Mouse (Mus musculus) brown adipose tissue, adult 24 weeks (tissue): Measurements from ENCODE around the gene Spata31d1d. TPM values are rescaled to one million over a fixed set of nuclear protein-coding genes. Genes with fewer than 3 reads are reported as not detected.
"Not testable (repeated sequence)": the region's sequence is repeated elsewhere in the genome, so short reads cannot be mapped to it uniquely, and the experiment has no call there.

ENCODE experiments used
- H3K27ac ChIP-seq: fragments of 200-500 bp; replicated peaks from 2 replicates; pipeline ENCODE4 v1.5.1; 2012; ENCODE audit warnings: low read depth, mild to moderate bottlenecking, low read length
- H3K4me1 ChIP-seq: fragments of 200-500 bp; 2 replicates; pipeline ENCODE4 v1.6.1; 2012; ENCODE audit warnings: low read length, mixed read lengths; ENCODE audit not compliant: control insufficient read depth, insufficient read depth, insufficient read length
- H3K4me3 ChIP-seq: fragments of 200-500 bp; 2 replicates; pipeline ENCODE4 v1.5.1; 2012; ENCODE audit warnings: low read depth, mild to moderate bottlenecking, low read length, moderate library complexity; ENCODE audit not compliant: insufficient read depth
- polyA plus RNA-seq: library from polyadenylated mRNA; stranded (reverse); fragments of >200 nt; gene quantifications from 2 replicates; pipeline ENCODE4 v1.2.4, GENCODE M21; 2012; ENCODE audit not compliant: missing spikeins, insufficient read depth, insufficient read length

The Spata31d1d gene
- polyA plus RNA-seq, 1 experiment = not detected

GRCm38 (mm10) chr13:59745462-59745861, 13.9 kb upstream of the Spata31d1d start:
- H3K27ac ChIP-seq = no peak overlapping the region
- no peaks in the 10 kb centered on the region for H3K4me1 ChIP-seq
- H3K4me3 ChIP-seq = no peak overlapping the region

- no peaks in the 10 kb centered on the region for H3K4me1 ChIP-seq
- no peak overlapping the region for H3K4me3 ChIP-seq
- no peak overlapping the region for H3K27ac ChIP-seq
Measured at GRCm38 (mm10) chr13:59741697-59742096, 10.1 kb upstream of the Spata31d1d start.

- Histone ChIP-seq H3K4me1 (no peaks in the 10 kb centered on the region), H3K27ac (no peak overlapping the region), H3K4me3 (no peak overlapping the region)
Measured at GRCm38 (mm10) chr13:59741096-59741495, 9.5 kb upstream of the Spata31d1d start.

- H3K4me3 ChIP-seq = no peak overlapping the region
- no peaks in the 10 kb centered on the region for H3K4me1 ChIP-seq
- H3K27ac ChIP-seq = no peak overlapping the region
Measured at GRCm38 (mm10) chr13:59739397-59739796, 7.8 kb upstream of the Spata31d1d start.

GRCm38 (mm10) chr13:59738455-59738854, 6.9 kb upstream of the Spata31d1d start:
- no peaks in the 10 kb centered on the region for H3K4me1 ChIP-seq
- H3K27ac ChIP-seq = no peak overlapping the region
- no peak overlapping the region for H3K4me3 ChIP-seq

GRCm38 (mm10) chr13:59735190-59735589, 3.6 kb upstream of the Spata31d1d start:
- H3K4me3 ChIP-seq = no peak overlapping the region
- no peak overlapping the region for H3K27ac ChIP-seq
- H3K4me1 ChIP-seq = no peaks in the 10 kb centered on the region

- H3K4me3 ChIP-seq, H3K4me1 ChIP-seq, H3K27ac ChIP-seq: not testable (repeated sequence)
Measured at GRCm38 (mm10) chr13:59734347-59734746, 2.8 kb upstream of the Spata31d1d start.

GRCm38 (mm10) chr13:59733936-59734335, 2.4 kb upstream of the Spata31d1d start:
- Histone ChIP-seq H3K27ac (no peak overlapping the region), H3K4me3 (no peak overlapping the region), H3K4me1 (no peaks in the 10 kb centered on the region)

GRCm38 (mm10) chr13:59728378-59729093, 3.0 kb downstream of the Spata31d1d start:
- Histone ChIP-seq H3K4me1 (peaks cover 5% of the 10 kb centered on the region), H3K4me3 (no peak overlapping the region), H3K27ac (no peak overlapping the region)

GRCm38 (mm10) chr13:59726139-59726867, 5.2 kb downstream of the Spata31d1d start:
- H3K4me3 ChIP-seq = no peak overlapping the region
- H3K4me1 ChIP-seq = peaks cover 5% of the 10 kb centered on the region
- no peak overlapping the region for H3K27ac ChIP-seq

- H3K4me1 ChIP-seq, H3K4me3 ChIP-seq, H3K27ac ChIP-seq: not testable (repeated sequence)
Measured at GRCm38 (mm10) chr13:59722089-59722488, 9.5 kb downstream of the Spata31d1d start.

- Histone ChIP-seq H3K4me3 (no peak overlapping the region), H3K27ac (no peak overlapping the region), H3K4me1 (no peaks in the 10 kb centered on the region; the same call in 1 of the 2 replicates)
Measured at GRCm38 (mm10) chr13:59719475-59719874, 12.1 kb downstream of the Spata31d1d start.

GRCm38 (mm10) chr13:59718857-59719440, 12.6 kb downstream of the Spata31d1d start:
- not testable (repeated sequence) for H3K4me3 ChIP-seq, H3K27ac ChIP-seq, H3K4me1 ChIP-seq

- Histone ChIP-seq H3K4me1 (no peaks in the 10 kb centered on the region), H3K4me3 (no peak overlapping the region), H3K27ac (no peak overlapping the region)
Measured at GRCm38 (mm10) chr13:59713710-59714109, 17.8 kb downstream of the Spata31d1d start.

GRCm38 (mm10) chr13:59711984-59712383, 19.6 kb downstream of the Spata31d1d start, which contains the start of gene Spata31d1b:
Spata31d1b (plus strand) TSS chr13:59712284.
- not testable (repeated sequence) for H3K4me3 ChIP-seq, H3K27ac ChIP-seq

More at GRCm38 (mm10) chr13:59711984-59712383, 19.6 kb downstream of the Spata31d1d start, which contains the start of gene Spata31d1b:
- H3K4me1 ChIP-seq = not testable (repeated sequence)
